Mouse (Mus musculus): ENCODE data around the gene Naa80. TPM values are rescaled to one million over a fixed set of nuclear protein-coding genes. Genes with fewer than 3 reads are reported as not detected.
"Not testable (repeated sequence)": the region's sequence is repeated elsewhere in the genome, so short reads cannot be mapped to it uniquely, and the experiment has no call there.

Naa80 gene
- polyA plus RNA-seq, 1 experiment from 2014 or later, result 13.9 TPM

GRCm38 (mm10) chr9:107551117-107551889 is 27.4 kb upstream of the Naa80 start, which contains the start of gene Rassf1:
Rassf1 (plus strand) TSS chr9:107551555.
- peaks cover 57% of the 10 kb centered on the region for H3K4me1 ChIP-seq
- 1% methylated on average over 62 of the region's 63 CpGs for WGBS
- no peaks in the 10 kb centered on the region for H3K36me3 ChIP-seq
- H3K4me2 ChIP-seq, result peak within 1 kb of the TSS; percentile 96
- peaks cover 46% of the 10 kb centered on the region for H3K27me3 ChIP-seq (replicated peaks)
- 0 out of 2 replicates have a peak, but pooled peaks have one; percentile 0 for ATAC-seq (ENCODE audit: extremely low read depth, insufficient number of reproducible peaks, low FRiP score, low TSS enrichment)
- peak within 1 kb of the TSS; percentile 83 for H3K9ac ChIP-seq
- peak within 1 kb of the TSS; percentile 58 for H3K4me3 ChIP-seq
- H3K9me3 ChIP-seq, result no peaks in the 10 kb centered on the region
- peak within 1 kb of the TSS; percentile 51 for H3K27ac ChIP-seq (replicated peaks)

- no peak for ATAC-seq (ENCODE audit: extremely low read depth, insufficient number of reproducible peaks, low FRiP score, low TSS enrichment)
- Histone ChIP-seq H3K27me3 (replicated peaks) (peaks cover 46% of the 10 kb centered on the region), H3K9ac (peak overlapping the region; percentile 83), H3K4me3 (peak overlapping the region; percentile 58), H3K4me2 (peak overlapping the region; percentile 96), H3K36me3 (peaks cover 6% of the 10 kb centered on the region), H3K9me3 (no peaks in the 10 kb centered on the region), H3K27ac (replicated peaks) (peak overlapping the region; percentile 51), H3K4me1 (peaks cover 58% of the 10 kb centered on the region)
- WGBS, result 16% methylated on average over 8 of the region's 8 CpGs
Observed at GRCm38 (mm10) chr9:107551890-107552355, 26.8 kb upstream of the Naa80 start.

GRCm38 (mm10) chr9:107552690-107553393 is 25.8 kb upstream of the Naa80 start:
- 77% methylated on average over 5 of the region's 5 CpGs for WGBS
- no peaks in the 10 kb centered on the region for H3K9me3 ChIP-seq
- H3K27me3 ChIP-seq (replicated peaks), result peaks cover 41% of the 10 kb centered on the region
- peak overlapping the region; percentile 88 for H3K9ac ChIP-seq
- H3K36me3 ChIP-seq, result peaks cover 15% of the 10 kb centered on the region
- H3K4me1 ChIP-seq, result peaks cover 56% of the 10 kb centered on the region
- peak overlapping the region; percentile 96 for H3K4me2 ChIP-seq
- H3K27ac ChIP-seq (replicated peaks), result no peak overlapping the region
- H3K4me3 ChIP-seq, result peak overlapping the region; percentile 86
- ATAC-seq (ENCODE audit: extremely low read depth, insufficient number of reproducible peaks, low FRiP score, low TSS enrichment), result no peak

- Histone ChIP-seq H3K4me1 (peaks cover 56% of the 10 kb centered on the region), H3K4me2 (peak overlapping the region; percentile 96), H3K27ac (replicated peaks) (peak overlapping the region; percentile 99), H3K27me3 (replicated peaks) (peaks cover 32% of the 10 kb centered on the region), H3K9ac (peak overlapping the region; percentile 88), H3K36me3 (peaks cover 24% of the 10 kb centered on the region), H3K4me3 (peak overlapping the region; percentile 86), H3K9me3 (no peaks in the 10 kb centered on the region)
- ATAC-seq (ENCODE audit: extremely low read depth, insufficient number of reproducible peaks, low FRiP score, low TSS enrichment), result peak; percentile 17; the same call in 1 of the 2 replicates
- 8% methylated on average over 37 of the region's 37 CpGs for WGBS
Observed at GRCm38 (mm10) chr9:107553541-107554318, 25.0 kb upstream of the Naa80 start.

GRCm38 (mm10) chr9:107554319-107554825 is 24.3 kb upstream of the Naa80 start:
- Histone ChIP-seq H3K9me3 (no peaks in the 10 kb centered on the region), H3K27me3 (replicated peaks) (peaks cover 25% of the 10 kb centered on the region), H3K27ac (replicated peaks) (peak overlapping the region; percentile 99), H3K9ac (peak overlapping the region; percentile 95), H3K36me3 (peaks cover 30% of the 10 kb centered on the region), H3K4me1 (peaks cover 56% of the 10 kb centered on the region), H3K4me3 (peak overlapping the region; percentile 86), H3K4me2 (peak overlapping the region; percentile 96)
- peak; percentile 88 for ATAC-seq (ENCODE audit: extremely low read depth, insufficient number of reproducible peaks, low FRiP score, low TSS enrichment)
- under 1% methylated on average over 53 of the region's 53 CpGs for WGBS

DNA sequence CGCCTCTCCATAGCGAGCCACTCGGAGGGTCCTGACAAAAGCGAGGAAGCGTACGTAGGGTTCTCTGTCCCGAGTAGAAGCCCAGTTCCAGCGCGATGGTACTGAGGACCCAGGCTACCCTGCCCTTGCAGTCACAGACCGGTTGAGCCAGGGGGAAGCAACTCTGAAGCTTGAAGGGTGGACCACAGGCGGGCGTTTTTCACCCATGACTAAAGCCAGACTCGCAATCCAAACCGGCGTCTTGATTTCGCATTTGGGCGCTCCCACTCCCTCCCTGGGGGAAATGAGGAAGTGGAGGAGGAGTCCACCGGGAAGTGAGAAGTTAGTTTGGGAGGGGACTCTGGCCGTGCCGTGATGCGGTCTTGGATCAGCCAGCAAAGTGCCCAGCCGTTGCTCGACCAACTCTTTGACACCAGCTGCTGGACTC is 23.6 kb upstream of the Naa80 start:
- Histone ChIP-seq H3K36me3 (peaks cover 37% of the 10 kb centered on the region), H3K4me3 (peak overlapping the region; percentile 86), H3K4me2 (peak overlapping the region; percentile 96), H3K27ac (replicated peaks) (peak overlapping the region; percentile 99), H3K9ac (peak overlapping the region; percentile 95), H3K27me3 (replicated peaks) (peaks cover 19% of the 10 kb centered on the region), H3K4me1 (peaks cover 56% of the 10 kb centered on the region), H3K9me3 (no peaks in the 10 kb centered on the region)
- 0% methylated on average over 23 of the region's 23 CpGs for WGBS
- no peak for ATAC-seq (ENCODE audit: extremely low read depth, insufficient number of reproducible peaks, low FRiP score, low TSS enrichment)

DNA sequence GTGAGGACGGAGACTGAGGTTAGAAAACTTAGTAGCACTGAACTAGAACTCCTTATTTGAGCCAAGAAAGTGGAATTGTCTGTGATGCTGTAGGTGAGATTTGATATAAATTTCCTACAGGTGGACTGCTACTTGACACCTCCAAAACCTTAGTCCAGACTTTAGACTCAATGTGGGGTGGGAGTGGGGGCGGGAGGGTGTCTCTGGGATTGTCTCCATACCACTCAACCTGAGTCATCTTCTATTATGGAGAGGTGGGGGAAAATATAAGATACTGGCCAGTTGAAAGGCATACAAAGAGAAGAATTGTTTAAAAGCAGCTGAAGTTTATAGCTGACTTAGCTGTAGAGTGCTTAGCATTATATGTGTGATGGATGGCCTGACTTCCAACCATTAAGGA is 23.0 kb upstream of the Naa80 start:
- 20% methylated on average over 2 of the region's 2 CpGs for WGBS
- H3K4me3 ChIP-seq, result peak overlapping the region; percentile 86
- no peaks in the 10 kb centered on the region for H3K9me3 ChIP-seq
- H3K4me2 ChIP-seq, result peak overlapping the region; percentile 96
- H3K27ac ChIP-seq (replicated peaks), result peak overlapping the region; percentile 99
- peak overlapping the region; percentile 95 for H3K9ac ChIP-seq
- H3K4me1 ChIP-seq, result peaks cover 54% of the 10 kb centered on the region
- H3K27me3 ChIP-seq (replicated peaks), result peaks cover 12% of the 10 kb centered on the region
- no peak for ATAC-seq (ENCODE audit: extremely low read depth, insufficient number of reproducible peaks, low FRiP score, low TSS enrichment)
- peaks cover 44% of the 10 kb centered on the region for H3K36me3 ChIP-seq

GRCm38 (mm10) chr9:107556346-107556745 is 22.3 kb upstream of the Naa80 start:
- 52% methylated on average over 3 of the region's 3 CpGs for WGBS
- Histone ChIP-seq H3K4me1 (peaks cover 48% of the 10 kb centered on the region), H3K4me3 (peak overlapping the region; percentile 86), H3K27ac (replicated peaks) (0 out of 2 replicates have a peak overlapping the region, but pooled peaks have one; percentile 12), H3K9ac (peak overlapping the region; percentile 95), H3K36me3 (peaks cover 50% of the 10 kb centered on the region), H3K27me3 (replicated peaks) (peaks cover 8% of the 10 kb centered on the region; the same call in 1 of the 2 replicates), H3K4me2 (peak overlapping the region; percentile 96), H3K9me3 (no peaks in the 10 kb centered on the region)
- no peak for ATAC-seq (ENCODE audit: extremely low read depth, insufficient number of reproducible peaks, low FRiP score, low TSS enrichment)

DNA sequence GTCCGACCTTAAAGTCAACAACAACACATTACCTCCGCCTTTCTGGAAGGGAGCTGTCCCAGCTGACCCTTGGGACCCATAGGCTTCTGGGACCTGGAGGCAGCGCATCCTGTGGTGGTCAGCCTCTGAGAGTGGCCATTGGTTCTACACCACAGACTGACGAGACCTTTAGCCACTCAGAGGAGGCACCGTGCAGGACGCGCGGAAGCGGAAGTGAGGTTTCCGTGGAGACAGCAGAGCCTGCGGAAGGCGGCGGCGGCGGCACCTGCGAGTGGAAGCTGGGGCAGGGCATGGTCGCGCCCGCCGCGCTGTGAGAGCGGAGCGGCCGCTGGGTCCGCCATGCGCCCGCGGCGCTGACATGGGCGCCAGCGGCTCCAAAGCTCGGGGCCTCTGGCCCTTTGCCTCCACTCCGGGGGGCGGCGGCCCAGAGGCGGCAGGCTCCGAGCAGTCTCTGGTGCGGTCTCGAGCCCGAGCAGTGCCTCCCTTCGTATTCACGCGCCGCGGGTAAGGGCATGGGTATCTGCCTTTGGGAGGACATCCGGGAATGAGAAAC is 15.6 kb upstream of the Naa80 start, which contains the start of gene Tusc2:
Gene Tusc2, plus strand, starts transcription at position 227 of the 553 bp plus-strand sequence.
- Histone ChIP-seq H3K4me1 (peaks cover 49% of the 10 kb centered on the region), H3K27me3 (replicated peaks) (no peaks in the 10 kb centered on the region), H3K4me2 (peak within 1 kb of the TSS; percentile 90), H3K9me3 (no peaks in the 10 kb centered on the region), H3K27ac (replicated peaks) (peak within 1 kb of the TSS; percentile 76), H3K4me3 (peak within 1 kb of the TSS; percentile 93), H3K9ac (peak within 1 kb of the TSS; percentile 94), H3K36me3 (peaks cover 59% of the 10 kb centered on the region)
- peak; percentile 92 for ATAC-seq (ENCODE audit: extremely low read depth, insufficient number of reproducible peaks, low FRiP score, low TSS enrichment)
- WGBS, result under 1% methylated on average over 43 of the region's 46 CpGs

DNA sequence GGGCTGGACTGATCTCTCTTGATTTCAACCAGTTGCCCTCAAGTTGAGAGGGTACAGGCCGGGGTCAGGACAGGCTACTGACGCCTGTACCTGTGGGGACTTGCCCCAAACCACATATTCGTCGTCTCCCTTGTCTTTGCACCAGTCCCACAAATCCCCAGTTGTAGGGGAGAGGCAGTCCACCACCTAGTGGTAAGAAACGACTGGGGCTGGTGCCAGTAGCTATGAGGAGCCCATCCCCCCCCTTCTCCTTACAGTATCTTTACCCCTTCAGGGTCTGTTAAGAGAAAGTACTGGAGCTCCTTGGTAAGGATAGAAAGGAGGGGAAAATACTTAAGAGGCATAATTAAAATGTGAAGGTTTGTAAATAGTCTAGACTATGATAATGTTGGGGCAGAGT is 13.1 kb upstream of the Naa80 start:
- H3K4me1 ChIP-seq, result peaks cover 59% of the 10 kb centered on the region
- H3K27me3 ChIP-seq (replicated peaks), result not testable (repeated sequence)

More for the DNA sequence above, 13.1 kb upstream of the Naa80 start:
- Histone ChIP-seq H3K4me2 (peak overlapping the region; percentile 81), H3K36me3 (peaks cover 39% of the 10 kb centered on the region), H3K27ac (replicated peaks) (peak overlapping the region; percentile 83), H3K9ac (peak overlapping the region; percentile 42; the same call in 1 of the 2 replicates), H3K4me3 (peak overlapping the region; percentile 8; the same call in 1 of the 2 replicates)
- not testable (repeated sequence) for H3K9me3 ChIP-seq; ATAC-seq (ENCODE audit: extremely low read depth, insufficient number of reproducible peaks, low FRiP score, low TSS enrichment)
- 48% methylated on average over 5 of the region's 5 CpGs for WGBS

Data from heart, embryonic 13.5 days (tissue).